Mouse (Mus musculus) forebrain, postnatal 0 days (tissue): ENCODE data around the gene Msmp. TPM values are rescaled to one million over a fixed set of nuclear protein-coding genes. Genes with fewer than 3 reads are reported as not detected.

Experiments
- ATAC-seq: fragments of 200-750 bp; cut with Nextera tagmentation; 2 replicates; pipeline ENCODE4 v1.8.0; 2017; ENCODE audit warnings: mild to moderate bottlenecking, moderate library complexity
- DNase-seq: peaks from one replicate; pipeline ENCODE4 v3.0.0-alpha.2; 2015
- H3K27ac ChIP-seq: fragments of 300-500 bp; sonication (generic); 2 replicates; pipeline ENCODE4 v1.5.1; 2014; ENCODE audit warnings: low read depth, mild to moderate bottlenecking, antibody characterized with exemption, low read length, moderate library complexity, mixed read lengths
- H3K27me3 ChIP-seq: fragments of 300-500 bp; sonication (generic); 2 replicates; pipeline ENCODE4 v1.6.1; 2014; ENCODE audit warnings: mild to moderate bottlenecking, low read length, mixed read lengths; ENCODE audit not compliant: insufficient read depth
- H3K36me3 ChIP-seq: fragments of 300-500 bp; sonication (generic); 2 replicates; pipeline ENCODE4 v1.6.1; 2014; ENCODE audit warnings: mild to moderate bottlenecking, moderate library complexity; ENCODE audit not compliant: insufficient read depth
- H3K4me1 ChIP-seq: fragments of 300-500 bp; sonication (generic); 2 replicates; pipeline ENCODE4 v1.6.1; 2014; ENCODE audit warnings: antibody characterized with exemption; ENCODE audit not compliant: insufficient read depth
- H3K4me2 ChIP-seq: fragments of 300-500 bp; sonication (generic); 2 replicates; pipeline ENCODE4 v1.6.1; 2014; ENCODE audit warnings: low read depth, mild to moderate bottlenecking, moderate library complexity
- H3K4me3 ChIP-seq: fragments of 300-500 bp; sonication (generic); 2 replicates; pipeline ENCODE4 v1.5.1; 2014; ENCODE audit warnings: low read depth, low read length, mixed read lengths
- H3K9ac ChIP-seq: fragments of 300-500 bp; sonication (generic); 2 replicates; pipeline ENCODE4 v1.6.1; 2014; ENCODE audit warnings: mild to moderate bottlenecking
- H3K9me3 ChIP-seq: fragments of 300-500 bp; sonication (generic); 2 replicates; pipeline ENCODE4 v1.6.1; 2016; ENCODE audit warnings: low read length
- CTCF ChIP-seq: sonication (generic); IDR thresholded peaks from 2 replicates; pipeline ENCODE4 v1.5.1; 2016; ENCODE audit warnings: antibody characterized with exemption, control low read depth, low read depth
- WGBS: fragments of 180-500 bp; shearing (Covaris S2); extraction: QIAGEN DNeasy Blood & Tissue Kit; methylation state at CpG from one replicate; pipeline ENCODE4 v1.1.7; 2014; 5-methylcytosine and 5-hydroxymethylcytosine counted together
- polyA plus RNA-seq: library from polyadenylated mRNA; unstranded; fragments of >200 nt; fragmentation: Nextera tagmentation; extraction: Ambion mirVana; gene quantifications from 2 replicates; pipeline ENCODE4 v1.2.1, GENCODE M21; 2015
- total RNA-seq: library from RNA; depleted of rRNA; stranded (reverse); fragments of >200 nt; gene quantifications from 2 replicates; pipeline ENCODE4 v1.2.3, GENCODE M21; 2014

Gene Msmp
- total and polyA plus RNA-seq, 2 experiments from 2014 or later: 1.9 TPM; not detected in 1

DNA sequence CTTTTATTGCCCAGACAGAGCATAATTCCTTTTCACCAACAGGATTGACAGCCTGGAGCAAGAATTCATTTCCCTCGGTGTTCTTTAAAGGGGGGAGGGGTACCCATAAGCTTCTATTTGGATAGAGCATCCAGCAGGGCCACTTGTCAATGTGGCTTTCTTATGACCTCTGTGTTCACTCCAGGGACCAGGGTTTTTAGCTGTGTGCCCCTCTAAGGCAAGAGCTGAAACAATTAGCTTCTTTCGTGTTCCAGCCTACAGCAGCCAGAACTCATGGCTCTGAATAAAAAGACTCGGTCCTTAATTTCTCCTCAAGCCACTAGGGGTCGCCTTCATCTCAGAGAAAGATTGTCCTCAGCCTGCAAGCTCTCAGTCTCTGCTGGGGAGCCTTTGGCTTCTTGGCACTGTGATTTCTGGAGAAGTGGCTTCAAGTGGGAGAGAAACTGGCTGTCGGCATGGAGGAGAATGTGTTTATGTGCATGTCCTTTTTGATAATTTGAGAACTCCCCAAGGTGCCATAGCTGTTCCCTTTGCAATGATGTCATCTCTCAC is 45.8 kb upstream of the Msmp start:
- peaks cover 23% of the 10 kb centered on the region for H3K4me1 ChIP-seq
- TF ChIP-seq CTCF: peak; percentile 91
- no peaks in the 10 kb centered on the region for H3K27me3 ChIP-seq
- H3K27ac ChIP-seq: peak overlapping the region; percentile 72
- H3K9me3 ChIP-seq: no peaks in the 10 kb centered on the region
- no peak overlapping the region for H3K4me3 ChIP-seq
- H3K4me2 ChIP-seq: peak overlapping the region; percentile 28; the same call in 1 of the 2 replicates
- peak; percentile 81 for ATAC-seq
- 2% methylated on average over 5 of the region's 5 CpGs for WGBS
- DNase-seq: peak; percentile 94
- no peak overlapping the region; the same call in 1 of the 2 replicates for H3K9ac ChIP-seq
- H3K36me3 ChIP-seq: no peaks in the 10 kb centered on the region

DNA sequence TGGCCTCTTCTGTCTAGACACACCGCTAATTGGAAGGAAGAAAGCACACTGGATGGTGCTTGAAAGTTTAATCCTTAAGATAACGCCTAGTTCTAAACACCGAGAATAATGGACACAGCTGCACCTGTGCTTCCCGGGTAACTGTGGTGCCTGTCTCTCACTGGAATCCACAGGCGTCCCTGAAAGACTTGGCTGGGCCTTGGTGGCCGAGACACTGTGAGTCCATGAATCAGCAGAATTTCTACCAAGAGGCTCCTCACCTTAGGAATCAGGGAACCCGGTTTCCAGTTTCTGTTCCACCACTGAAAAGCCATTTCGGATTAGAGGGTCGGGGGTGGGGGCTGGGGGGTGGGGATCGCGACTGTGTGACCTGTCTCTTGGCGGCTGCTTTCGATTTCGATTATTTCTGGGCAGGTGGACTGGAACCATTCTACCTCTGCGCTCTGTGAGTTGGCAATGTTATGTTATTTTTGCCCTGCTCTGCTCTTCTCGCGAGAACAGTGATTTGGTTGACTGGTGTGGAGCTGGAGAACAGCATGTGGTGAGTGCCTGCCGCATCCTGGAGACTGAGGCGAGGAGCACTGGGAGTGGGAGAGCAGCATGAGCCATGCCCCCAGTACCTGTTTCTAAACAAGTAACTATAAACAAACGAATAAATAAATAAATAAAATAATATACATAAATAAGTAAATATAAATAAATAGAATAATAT is 45.0 kb upstream of the Msmp start:
- ATAC-seq (peak; percentile 56), DNase-seq (peak; percentile 63)
- 36% methylated on average over 20 of the region's 20 CpGs for WGBS
- no peaks in the 10 kb centered on the region for H3K36me3 ChIP-seq
- no peak overlapping the region for H3K27ac ChIP-seq
- no peak overlapping the region for H3K4me3 ChIP-seq
- H3K4me2 ChIP-seq: peak overlapping the region; percentile 24; the same call in 1 of the 2 replicates
- H3K4me1 ChIP-seq: peaks cover 23% of the 10 kb centered on the region
- no peak overlapping the region for H3K9ac ChIP-seq
- TF ChIP-seq CTCF: no peak
- H3K27me3 ChIP-seq: no peaks in the 10 kb centered on the region
- H3K9me3 ChIP-seq: no peaks in the 10 kb centered on the region

DNA sequence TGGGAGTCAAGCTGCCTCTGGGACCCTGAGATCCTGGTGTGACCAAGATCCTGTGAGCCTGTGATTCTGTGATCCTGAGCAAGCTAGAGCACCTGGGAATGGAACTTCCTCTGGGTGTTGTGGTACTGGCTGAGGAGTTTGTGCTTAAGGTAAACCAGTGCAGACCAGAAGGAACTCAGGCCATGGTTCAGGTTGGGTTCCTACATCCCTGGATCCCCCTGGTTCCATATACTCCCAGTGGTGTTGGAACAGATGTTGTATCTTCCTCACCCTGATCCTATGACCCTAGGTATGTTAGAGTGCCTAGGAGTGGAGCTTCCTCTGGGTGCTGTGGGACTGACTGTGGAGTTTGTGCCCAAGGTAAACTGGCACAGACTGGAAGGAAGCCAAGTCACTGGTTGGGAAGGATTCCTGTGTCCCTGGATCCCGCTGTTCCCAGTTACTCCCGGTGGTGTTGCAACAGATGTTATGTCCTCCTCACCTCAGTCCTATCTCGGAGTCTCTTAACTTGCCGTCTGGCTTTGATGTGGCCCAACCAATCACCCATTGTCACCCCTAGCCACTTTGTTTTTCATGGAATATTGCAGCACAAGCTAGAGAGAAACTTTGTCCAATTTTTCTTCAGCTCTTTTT is 36.0 kb upstream of the Msmp start:
- 92% methylated on average over 4 of the region's 4 CpGs for WGBS
- no peak overlapping the region for H3K4me2 ChIP-seq
- DNase-seq (no peak), ATAC-seq (no peak)
- H3K27me3 ChIP-seq: no peaks in the 10 kb centered on the region
- no peak overlapping the region for H3K27ac ChIP-seq
- H3K4me3 ChIP-seq: no peak overlapping the region
- H3K36me3 ChIP-seq: no peaks in the 10 kb centered on the region
- no peak overlapping the region for H3K9ac ChIP-seq
- no peaks in the 10 kb centered on the region for H3K9me3 ChIP-seq
- TF ChIP-seq CTCF: no peak
- no peaks in the 10 kb centered on the region for H3K4me1 ChIP-seq

DNA sequence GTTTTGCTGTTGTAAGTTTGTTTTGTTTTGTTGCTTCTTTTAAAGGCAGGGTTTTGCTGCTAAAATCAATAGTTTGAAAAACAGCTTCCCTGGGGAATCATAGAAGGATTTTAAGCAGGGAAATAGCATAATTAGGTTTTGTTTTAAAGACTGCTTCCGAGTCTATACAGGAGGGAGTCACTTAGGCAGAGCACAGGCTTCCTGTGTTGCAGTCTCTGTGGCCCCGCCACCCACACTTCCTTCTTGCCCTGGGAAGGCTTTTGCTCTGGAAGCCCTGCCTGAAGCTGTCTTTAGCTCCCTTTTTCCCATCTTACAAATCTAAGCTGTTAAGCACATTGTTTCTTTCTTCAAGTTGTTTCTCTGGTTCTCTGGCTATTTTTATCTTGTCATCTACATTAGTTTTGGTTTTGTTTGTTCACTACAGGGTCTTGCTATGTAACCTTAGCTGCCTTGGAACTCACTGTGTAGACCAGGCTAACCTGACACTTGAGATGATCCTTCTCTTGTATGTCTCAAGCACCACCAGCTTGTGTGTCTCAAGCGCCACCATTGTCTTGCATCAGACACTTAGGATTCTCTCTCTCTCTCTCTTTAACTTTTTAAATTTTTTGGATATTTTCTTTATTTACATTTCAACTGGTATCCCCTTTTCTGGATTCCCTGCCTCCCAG is 28.9 kb upstream of the Msmp start:
- ATAC-seq (no peak), DNase-seq (no peak)
- no peak for TF ChIP-seq CTCF
- no peaks in the 10 kb centered on the region for H3K4me1 ChIP-seq
- H3K9ac ChIP-seq: no peak overlapping the region
- H3K9me3 ChIP-seq: no peaks in the 10 kb centered on the region
- H3K27me3 ChIP-seq: no peaks in the 10 kb centered on the region
- no peak overlapping the region for H3K27ac ChIP-seq
- no peak overlapping the region for H3K4me3 ChIP-seq
- H3K36me3 ChIP-seq: no peaks in the 10 kb centered on the region
- H3K4me2 ChIP-seq: no peak overlapping the region
- WGBS: 62% methylated on average over 3 of the region's 3 CpGs

DNA sequence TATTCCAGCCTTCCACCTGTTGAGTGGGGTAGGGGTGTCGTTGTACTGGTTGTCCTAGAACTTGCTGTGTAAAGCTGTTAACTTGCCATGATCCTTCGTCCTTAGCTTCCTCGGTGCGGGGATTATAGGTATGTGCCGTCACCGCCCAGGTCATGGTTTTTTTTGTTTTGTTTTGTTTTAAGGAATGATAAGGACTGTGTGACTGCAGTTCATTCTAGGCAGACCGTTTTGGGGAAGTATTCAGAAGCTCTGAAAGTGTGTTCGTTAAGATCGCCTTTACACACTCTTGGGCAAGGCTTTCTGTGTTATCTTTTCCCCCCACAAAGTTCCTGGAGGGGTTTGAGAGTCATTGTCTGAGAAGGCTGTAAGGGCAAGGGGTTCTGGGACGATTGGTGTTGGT is 28.2 kb upstream of the Msmp start:
- H3K4me1 ChIP-seq: no peaks in the 10 kb centered on the region
- no peak for TF ChIP-seq CTCF
- no peak overlapping the region for H3K9ac ChIP-seq
- H3K36me3 ChIP-seq: no peaks in the 10 kb centered on the region
- H3K4me2 ChIP-seq: no peak overlapping the region
- H3K27me3 ChIP-seq: no peaks in the 10 kb centered on the region
- no peak overlapping the region for H3K27ac ChIP-seq
- WGBS: 66% methylated on average over 10 of the region's 10 CpGs
- H3K4me3 ChIP-seq: no peak overlapping the region
- DNase-seq (no peak), ATAC-seq (no peak)
- no peaks in the 10 kb centered on the region for H3K9me3 ChIP-seq

DNA sequence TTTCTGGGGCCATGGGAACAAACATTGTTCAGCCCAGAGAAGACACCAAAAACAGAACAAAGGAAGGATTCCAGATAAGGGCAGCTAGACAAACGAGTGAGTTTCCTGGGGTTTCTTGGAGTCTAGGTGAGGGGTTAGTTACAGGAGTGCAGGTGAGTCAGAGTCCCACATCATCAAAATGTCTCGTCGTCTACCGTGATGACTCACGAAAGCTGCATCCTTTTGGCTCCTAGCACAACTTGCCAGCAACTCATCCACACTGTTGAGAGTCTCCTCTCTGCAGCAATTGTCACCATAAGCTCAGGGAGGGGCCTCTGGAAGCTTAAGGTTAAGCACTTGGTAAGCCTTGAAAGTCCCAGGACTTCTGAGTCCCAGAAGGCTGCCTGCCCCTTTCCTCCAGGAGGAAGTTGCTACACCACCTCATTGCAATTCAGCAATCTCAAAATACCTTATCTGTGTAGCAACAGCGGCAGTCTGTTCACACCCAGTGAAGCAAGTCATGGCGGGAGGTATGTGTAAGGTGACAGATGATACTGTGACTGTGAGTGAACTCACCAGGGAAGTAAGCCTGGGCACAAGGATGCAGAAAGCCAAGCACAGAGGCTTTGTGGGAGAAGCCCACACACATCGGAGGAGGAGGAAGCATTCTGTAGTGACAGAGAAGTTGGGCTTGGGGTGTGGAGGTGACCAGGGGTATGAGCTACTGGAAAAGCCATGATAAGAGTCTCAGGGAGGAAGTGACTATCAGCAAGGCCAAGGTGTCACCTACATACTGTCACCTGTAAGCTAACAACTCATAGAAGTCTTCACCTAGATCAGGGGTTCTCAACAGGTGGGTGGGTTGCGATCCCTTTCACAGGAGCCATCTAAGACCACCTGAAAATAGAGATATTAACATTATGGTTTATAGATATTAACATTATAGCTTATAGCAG is 20.7 kb upstream of the Msmp start:
- Histone ChIP-seq H3K27me3 (no peaks in the 10 kb centered on the region), H3K27ac (no peak overlapping the region), H3K36me3 (no peaks in the 10 kb centered on the region), H3K4me2 (no peak overlapping the region), H3K9ac (no peak overlapping the region), H3K9me3 (no peaks in the 10 kb centered on the region), H3K4me3 (no peak overlapping the region), H3K4me1 (no peaks in the 10 kb centered on the region)
- no peak for ATAC-seq
- no peak for DNase-seq
- TF ChIP-seq CTCF: no peak
- WGBS: 84% methylated on average over 9 of the region's 9 CpGs
